Mouse (Mus musculus): ENCODE results near the gene Gm3285. TPM values are rescaled to one million over a fixed set of nuclear protein-coding genes. Genes with fewer than 3 reads are reported as not detected.

Gene Gm3285
- polyA plus RNA-seq, 1 experiment from 2014 or later: not detected

- no peak overlapping the region for H3K27ac ChIP-seq (replicated peaks)
- peak overlapping the region; percentile 45; the same call in 1 of the 2 replicates for H3K9ac ChIP-seq
- ATAC-seq (ENCODE audit: low read depth): peak; percentile 76
- 0 out of 2 replicates have a peak, but pooled peaks cover 5% of the 10 kb centered on the region for H3K4me1 ChIP-seq (replicated peaks)
- no peaks in the 10 kb centered on the region for H3K9me3 ChIP-seq
- no peaks in the 10 kb centered on the region for H3K27me3 ChIP-seq
- peak overlapping the region; percentile 43 for H3K4me2 ChIP-seq
- H3K4me3 ChIP-seq: peak overlapping the region; percentile 17; the same call in 1 of the 2 replicates
- no peaks in the 10 kb centered on the region for H3K36me3 ChIP-seq
- 38% methylated on average over 12 of the region's 14 CpGs for WGBS
These were observed 2.4 kb downstream of the Gm3285 start for GRCm38 (mm10) chr10:77864067-77864761.

- no peaks in the 10 kb centered on the region for H3K27me3 ChIP-seq
- H3K4me2 ChIP-seq: peak overlapping the region; percentile 43
- H3K9ac ChIP-seq: peak overlapping the region; percentile 45; the same call in 1 of the 2 replicates
- no peaks in the 10 kb centered on the region for H3K9me3 ChIP-seq
- no peaks in the 10 kb centered on the region for H3K36me3 ChIP-seq
- H3K4me3 ChIP-seq: peak overlapping the region; percentile 17; the same call in 1 of the 2 replicates
- no peak for ATAC-seq (ENCODE audit: low read depth)
- 44% methylated on average over 11 of the region's 11 CpGs for WGBS
- H3K27ac ChIP-seq (replicated peaks): no peak overlapping the region
- H3K4me1 ChIP-seq (replicated peaks): 0 out of 2 replicates have a peak, but pooled peaks cover 5% of the 10 kb centered on the region
These were observed 3.0 kb downstream of the Gm3285 start for GRCm38 (mm10) chr10:77864762-77865143.

- 35% methylated on average over 1 of the region's 1 CpGs for WGBS
- H3K27me3 ChIP-seq: no peaks in the 10 kb centered on the region
- H3K9ac ChIP-seq: no peak overlapping the region
- H3K27ac ChIP-seq (replicated peaks): no peak overlapping the region
- no peak overlapping the region for H3K4me2 ChIP-seq
- no peaks in the 10 kb centered on the region for H3K36me3 ChIP-seq
- no peak for ATAC-seq (ENCODE audit: low read depth)
- H3K4me3 ChIP-seq: no peak overlapping the region
- no peaks in the 10 kb centered on the region for H3K9me3 ChIP-seq
- 0 out of 2 replicates have a peak, but pooled peaks cover 5% of the 10 kb centered on the region for H3K4me1 ChIP-seq (replicated peaks)
These were observed 5.8 kb downstream of the Gm3285 start for GRCm38 (mm10) chr10:77867546-77867945.

GRCm38 (mm10) chr10:77869651-77870050, 7.9 kb downstream of the Gm3285 start:
- Histone ChIP-seq H3K36me3 (no peaks in the 10 kb centered on the region), H3K9me3 (no peaks in the 10 kb centered on the region), H3K4me2 (no peak overlapping the region), H3K9ac (no peak overlapping the region), H3K27me3 (no peaks in the 10 kb centered on the region), H3K4me1 (replicated peaks) (0 out of 2 replicates have a peak, but pooled peaks cover 3% of the 10 kb centered on the region), H3K27ac (replicated peaks) (no peak overlapping the region), H3K4me3 (no peak overlapping the region)
- no peak for ATAC-seq (ENCODE audit: low read depth)
- WGBS: 93% methylated on average over 7 of the region's 7 CpGs

- no peak for ATAC-seq (ENCODE audit: low read depth)
- Histone ChIP-seq H3K9ac (no peak overlapping the region), H3K27me3 (no peaks in the 10 kb centered on the region), H3K36me3 (no peaks in the 10 kb centered on the region), H3K27ac (replicated peaks) (no peak overlapping the region), H3K4me2 (no peak overlapping the region), H3K4me1 (replicated peaks) (no peaks in the 10 kb centered on the region), H3K4me3 (no peak overlapping the region), H3K9me3 (no peaks in the 10 kb centered on the region)
- 61% methylated on average over 6 of the region's 6 CpGs for WGBS
These were observed 17.2 kb downstream of the Gm3285 start for GRCm38 (mm10) chr10:77878985-77879384.

- Histone ChIP-seq H3K36me3 (no peaks in the 10 kb centered on the region), H3K4me2 (no peak overlapping the region), H3K4me3 (no peak overlapping the region), H3K9ac (no peak overlapping the region), H3K4me1 (replicated peaks) (no peaks in the 10 kb centered on the region), H3K9me3 (no peaks in the 10 kb centered on the region), H3K27ac (replicated peaks) (no peak overlapping the region), H3K27me3 (no peaks in the 10 kb centered on the region)
- ATAC-seq (ENCODE audit: low read depth): no peak
- 82% methylated on average over 3 of the region's 3 CpGs for WGBS
These were observed 18.5 kb downstream of the Gm3285 start for GRCm38 (mm10) chr10:77880305-77880704.

- no peak overlapping the region for H3K4me3 ChIP-seq
- H3K4me1 ChIP-seq (replicated peaks): no peaks in the 10 kb centered on the region
- H3K4me2 ChIP-seq: no peak overlapping the region
- H3K27me3 ChIP-seq: no peaks in the 10 kb centered on the region
- H3K9ac ChIP-seq: no peak overlapping the region
- WGBS: 85% methylated on average over 5 of the region's 5 CpGs
- ATAC-seq (ENCODE audit: low read depth): no peak
- no peak overlapping the region for H3K27ac ChIP-seq (replicated peaks)
- H3K36me3 ChIP-seq: no peaks in the 10 kb centered on the region
- no peaks in the 10 kb centered on the region for H3K9me3 ChIP-seq
These were observed 20.8 kb downstream of the Gm3285 start for GRCm38 (mm10) chr10:77882553-77882952.

- H3K36me3 ChIP-seq: no peaks in the 10 kb centered on the region
- ATAC-seq (ENCODE audit: low read depth): no peak
- no peaks in the 10 kb centered on the region for H3K4me1 ChIP-seq (replicated peaks)
- no peak overlapping the region for H3K9ac ChIP-seq
- H3K4me3 ChIP-seq: no peak overlapping the region
- no peaks in the 10 kb centered on the region for H3K27me3 ChIP-seq
- 59% methylated on average over 12 of the region's 12 CpGs for WGBS
- H3K4me2 ChIP-seq: no peak overlapping the region
- no peaks in the 10 kb centered on the region for H3K9me3 ChIP-seq
- H3K27ac ChIP-seq (replicated peaks): no peak overlapping the region
These were observed 24.4 kb downstream of the Gm3285 start for GRCm38 (mm10) chr10:77886007-77886747.

- H3K4me1 ChIP-seq (replicated peaks): no peaks in the 10 kb centered on the region
- H3K9me3 ChIP-seq: no peaks in the 10 kb centered on the region
- no peak for ATAC-seq (ENCODE audit: low read depth)
- no peak overlapping the region for H3K4me2 ChIP-seq
- H3K27me3 ChIP-seq: no peaks in the 10 kb centered on the region
- H3K36me3 ChIP-seq: no peaks in the 10 kb centered on the region
- H3K27ac ChIP-seq (replicated peaks): no peak overlapping the region
- no peak overlapping the region for H3K9ac ChIP-seq
- WGBS: 92% methylated on average over 8 of the region's 8 CpGs
- H3K4me3 ChIP-seq: no peak overlapping the region
These were observed 29.3 kb downstream of the Gm3285 start for GRCm38 (mm10) chr10:77890987-77891565.

GRCm38 (mm10) chr10:77895562-77895961, 33.8 kb downstream of the Gm3285 start:
- Histone ChIP-seq H3K4me3 (no peak overlapping the region), H3K9me3 (no peaks in the 10 kb centered on the region), H3K4me2 (no peak overlapping the region), H3K4me1 (replicated peaks) (no peaks in the 10 kb centered on the region), H3K27ac (replicated peaks) (no peak overlapping the region), H3K36me3 (no peaks in the 10 kb centered on the region), H3K9ac (no peak overlapping the region), H3K27me3 (no peaks in the 10 kb centered on the region)
- 62% methylated on average over 5 of the region's 5 CpGs for WGBS
- ATAC-seq (ENCODE audit: low read depth): no peak

- no peak overlapping the region for H3K4me3 ChIP-seq
- peaks cover 23% of the 10 kb centered on the region for H3K4me1 ChIP-seq (replicated peaks)
- ATAC-seq (ENCODE audit: low read depth): no peak
- H3K36me3 ChIP-seq: no peaks in the 10 kb centered on the region
- H3K9ac ChIP-seq: no peak overlapping the region
- H3K4me2 ChIP-seq: no peak overlapping the region
- H3K9me3 ChIP-seq: no peaks in the 10 kb centered on the region
- 76% methylated on average over 7 of the region's 7 CpGs for WGBS
- H3K27ac ChIP-seq (replicated peaks): no peak overlapping the region
- H3K27me3 ChIP-seq: peaks cover 8% of the 10 kb centered on the region
These were observed 38.4 kb downstream of the Gm3285 start for GRCm38 (mm10) chr10:77900126-77900525.

Measured in neural tube, embryonic 13.5 days (tissue).